9 mouse cellular contexts compared by ENCODE assay signal in genomic region chr17:34034064-34034463, GRCm38 (mm10). TPM values are rescaled to one million over a fixed set of nuclear protein-coding genes. Genes with fewer than 3 reads are reported as not detected.
DNase-seq lines count a peak whose midpoint lies in the region; ATAC-seq and TF ChIP-seq lines count a peak whose summit lies in the region.
"Had no signal": no experiment of that assay in that cellular context is flagged by ENCODE, and none has a peak within 500 bp of the region (broad histone marks: within the 10 kb centered on the region; RNA-seq: fewer than 3 reads in every experiment).

No protein-coding gene starts in this region.

- H3K9me3 ChIP-seq in liver, postnatal 0 days (ENCODE audit: low read length) = no peaks in the 10 kb centered on the region
- H3K9me3 ChIP-seq: hindbrain, embryonic 15.5 days had no signal

- no peaks in the 10 kb centered on the region for H3K27me3 ChIP-seq in liver, postnatal 0 days (ENCODE audit: insufficient read depth, low read length)

- peak; percentile 86 for DNase-seq in CD4-positive, CD25-positive, alpha-beta regulatory T cell, adult 2 months (ENCODE audit: low read depth, low spot score)
- DNase-seq in ovary, postnatal 36 days (ENCODE audit: low spot score) = peak; percentile 42
- DNase-seq in ovary, postnatal 10 days (ENCODE audit: low spot score) = no peak
- DNase-seq in cerebellum, postnatal 36 days = peak; percentile 60 to 69
- peak; percentile 79 for DNase-seq in heart, postnatal 4 days
- DNase-seq in liver, postnatal 0 days = peak; percentile 81
- DNase-seq in right cerebral cortex, postnatal 4 days = peak; percentile 73

- H3K9ac ChIP-seq in liver, postnatal 0 days (replicated peaks) = no peak overlapping the region
- H3K9ac ChIP-seq: hindbrain, embryonic 15.5 days had no signal

- H3K4me1 ChIP-seq in liver, postnatal 0 days (ENCODE audit: insufficient read depth) = peaks cover 34% of the 10 kb centered on the region

- H3K4me3 ChIP-seq in liver, postnatal 0 days (ENCODE audit: low read depth, low read length) = no peak overlapping the region
- H3K4me3 ChIP-seq: hindbrain, embryonic 15.5 days had no signal

- peak; percentile 82 for TF ChIP-seq CTCF in liver, postnatal 0 days (IDR thresholded peaks at IDR 0.05; ENCODE audit: low read depth)

- no peak for TF ChIP-seq EP300 in liver, postnatal 0 days (IDR thresholded peaks at IDR 0.05; ENCODE audit: low read depth)

- peak overlapping the region; percentile 96 for H3K27ac ChIP-seq in liver, postnatal 0 days (ENCODE audit: low read depth)
- H3K27ac ChIP-seq: hindbrain, embryonic 15.5 days had no signal

- 77% methylated on average over 10 of the region's 10 CpGs for WGBS in liver, postnatal 0 days (ENCODE audit: insufficient replicate concordance)

- peaks cover 44% of the 10 kb centered on the region for H3K36me3 ChIP-seq in liver, postnatal 0 days (replicated peaks; ENCODE audit: insufficient read depth, low read length)

- H3K4me2 ChIP-seq in liver, postnatal 0 days (ENCODE audit: low read depth, low read length) = no peak overlapping the region

- ATAC-seq in CD4-positive, CD25-positive, alpha-beta regulatory T cell, adult 4 months = no peak
- ATAC-seq in liver, postnatal 0 days = no peak

RNA-seq across cellular contexts. Expression of gene Rxrb, which starts 2.5 kb away (rescaled TPM):
- 10 to 100 TPM; 11.2 to 12.5 TPM for polyA plus RNA-seq in CD4-positive, CD25-positive, alpha-beta regulatory T cell, adult 4 months (2017; shearing (Covaris generic))
- 10 to 100 TPM; 35.5 to 39.5 TPM for total RNA-seq in heart, postnatal 4 days (2021)
- 16.2 and 16.4 TPM in 2 replicates for polyA plus RNA-seq in liver, postnatal 0 days (2015; fragmentation: Nextera tagmentation; extraction: Ambion mirVana)

RNA-seq across cellular contexts. Expression of gene Slc39a7, which starts 2.6 kb away (rescaled TPM):
- 10 to 100 TPM; 53.0 to 92.6 TPM for polyA plus RNA-seq in CD4-positive, CD25-positive, alpha-beta regulatory T cell, adult 4 months (2017; shearing (Covaris generic))
- total RNA-seq in heart, postnatal 4 days (2021) = 10 to 100 TPM; 83.8 to 86.5 TPM
- 41.3 and 43.4 TPM in 2 replicates for polyA plus RNA-seq in liver, postnatal 0 days (2015; fragmentation: Nextera tagmentation; extraction: Ambion mirVana)

RNA-seq across cellular contexts. Expression of gene Col11a2, which starts 5.2 kb away (rescaled TPM):
- polyA plus RNA-seq in CD4-positive, CD25-positive, alpha-beta regulatory T cell, adult 4 months (2017; shearing (Covaris generic)) = under 1 TPM; 0.15 to 0.42 TPM
- total RNA-seq in heart, postnatal 4 days (2021) = 1 to 10 TPM; 1.4 to 2.2 TPM
- polyA plus RNA-seq in liver, postnatal 0 days (2015; fragmentation: Nextera tagmentation; extraction: Ambion mirVana) = 0.21 and 0.47 TPM in 2 replicates

RNA-seq across cellular contexts. Expression of gene H2-Ke6, which starts 6.2 kb away (rescaled TPM):
- polyA plus RNA-seq in CD4-positive, CD25-positive, alpha-beta regulatory T cell, adult 4 months (2017; shearing (Covaris generic)) = 10 to 100 TPM; 20.9 to 21.4 TPM
- 10 to 100 TPM; 63.6 to 69.6 TPM for total RNA-seq in heart, postnatal 4 days (2021)
- 49.1 and 51.6 TPM in 2 replicates for polyA plus RNA-seq in liver, postnatal 0 days (2015; fragmentation: Nextera tagmentation; extraction: Ambion mirVana)

RNA-seq across cellular contexts. Expression of gene Ring1, which starts 9.6 kb away (rescaled TPM):
- 1 to 10 TPM; 2.2 to 2.3 TPM for polyA plus RNA-seq in CD4-positive, CD25-positive, alpha-beta regulatory T cell, adult 4 months (2017; shearing (Covaris generic))
- total RNA-seq in heart, postnatal 4 days (2021) = 10 to 100 TPM; 18.7 to 19.8 TPM
- 6.0 and 7.1 TPM in 2 replicates for polyA plus RNA-seq in liver, postnatal 0 days (2015; fragmentation: Nextera tagmentation; extraction: Ambion mirVana)
